Mouse (Mus musculus) midbrain, postnatal 0 days (tissue): ENCODE measurements around the gene Hipk1. TPM values are rescaled to one million over a fixed set of nuclear protein-coding genes. Genes with fewer than 3 reads are reported as not detected.

Experiments used
- ATAC-seq: fragments of 200-750 bp; cut with Nextera tagmentation; 2 replicates; pipeline ENCODE4 v1.8.0; 2017; ENCODE audit warnings: moderate number of reproducible peaks, mild to moderate bottlenecking, moderate TSS enrichment, moderate library complexity; ENCODE audit not compliant: low FRiP score
- DNase-seq: peaks from one replicate; pipeline ENCODE4 v3.0.0-alpha.2; 2015; ENCODE audit warnings: low spot score
- H3K27ac ChIP-seq: fragments of 300-500 bp; sonication (generic); 2 replicates; pipeline ENCODE4 v1.5.1; 2014; ENCODE audit warnings: low read depth, mild to moderate bottlenecking, low read length, mixed read lengths
- H3K27me3 ChIP-seq: fragments of 300-500 bp; sonication (generic); 2 replicates; pipeline ENCODE4 v1.6.1; 2014; ENCODE audit warnings: low read length, control low read depth, mixed read lengths; ENCODE audit not compliant: insufficient read depth
- H3K36me3 ChIP-seq: fragments of 300-500 bp; sonication (generic); 2 replicates; pipeline ENCODE4 v1.6.1; 2014; ENCODE audit warnings: low read length, control low read depth, mixed read lengths; ENCODE audit not compliant: insufficient read depth
- H3K4me1 ChIP-seq: fragments of 300-500 bp; sonication (generic); 2 replicates; pipeline ENCODE4 v1.6.1; 2014; ENCODE audit warnings: mild to moderate bottlenecking, control low read depth, antibody characterized with exemption, low read length, mixed read lengths; ENCODE audit not compliant: insufficient read depth
- H3K4me2 ChIP-seq: fragments of 300-500 bp; sonication (generic); 2 replicates; pipeline ENCODE4 v1.6.1; 2014; ENCODE audit warnings: low read depth, mild to moderate bottlenecking, low read length, mixed read lengths; ENCODE audit not compliant: poor library complexity, severe bottlenecking
- H3K4me3 ChIP-seq: fragments of 300-500 bp; sonication (generic); 2 replicates; pipeline ENCODE4 v1.5.1; 2014; ENCODE audit warnings: low read depth, mild to moderate bottlenecking, low read length, moderate library complexity
- H3K9ac ChIP-seq: fragments of 300-500 bp; sonication (generic); replicated peaks from 2 replicates; pipeline ENCODE4 v1.6.1; 2014; ENCODE audit warnings: mild to moderate bottlenecking, low read length, moderate library complexity, mixed read lengths; ENCODE audit not compliant: poor library complexity, severe bottlenecking
- H3K9me3 ChIP-seq: fragments of 300-500 bp; sonication (generic); 2 replicates; pipeline ENCODE4 v1.6.1; 2016; ENCODE audit warnings: low read length, control low read depth
- CTCF ChIP-seq: IDR thresholded peaks from 2 replicates; pipeline ENCODE4 v1.5.1; 2016; ENCODE audit warnings: antibody characterized with exemption, mild to moderate bottlenecking
- WGBS: fragments of 180-500 bp; shearing (Covaris S2); extraction: QIAGEN DNeasy Blood & Tissue Kit; methylation state at CpG from one replicate; pipeline ENCODE4 v1.1.7; 2014; 5-methylcytosine and 5-hydroxymethylcytosine counted together
- polyA plus RNA-seq: library from polyadenylated mRNA; unstranded; fragments of >200 nt; fragmentation: Nextera tagmentation; extraction: Ambion mirVana; gene quantifications from 2 replicates; pipeline ENCODE4 v1.2.1, GENCODE M21; 2015
- total RNA-seq: library from RNA; depleted of rRNA; stranded (reverse); fragments of >200 nt; gene quantifications from 2 replicates; pipeline ENCODE4 v1.2.3, GENCODE M21; 2014

Gene Hipk1
- total and polyA plus RNA-seq, 2 experiments from 2014 or later = 7.7 to 77.2 TPM

GRCm38 (mm10) chr3:103737778-103738571 is 53.4 kb downstream of the Hipk1 start, which contains the start of gene Olfml3:
TSS of gene Olfml3 (minus strand) at chr3:103738001.
- peak; percentile 94 for TF ChIP-seq CTCF
- peaks cover 14% of the 10 kb centered on the region; the same call in 1 of the 2 replicates for H3K4me1 ChIP-seq
- no peaks in the 10 kb centered on the region for H3K27me3 ChIP-seq
- 0 out of 2 replicates have a peak within 1 kb of the TSS, but pooled peaks have one; percentile 13 for H3K9ac ChIP-seq
- H3K4me3 ChIP-seq = peak within 1 kb of the TSS; percentile 5; the same call in 1 of the 2 replicates
- WGBS = under 1% methylated on average over 18 of the region's 18 CpGs
- no peaks in the 10 kb centered on the region for H3K9me3 ChIP-seq
- peak within 1 kb of the TSS; percentile 41 for H3K4me2 ChIP-seq
- peaks cover 7% of the 10 kb centered on the region for H3K36me3 ChIP-seq
- DNase-seq (peak; percentile 93), ATAC-seq (peak; percentile 58)
- H3K27ac ChIP-seq = peak within 1 kb of the TSS; percentile 59

DNA sequence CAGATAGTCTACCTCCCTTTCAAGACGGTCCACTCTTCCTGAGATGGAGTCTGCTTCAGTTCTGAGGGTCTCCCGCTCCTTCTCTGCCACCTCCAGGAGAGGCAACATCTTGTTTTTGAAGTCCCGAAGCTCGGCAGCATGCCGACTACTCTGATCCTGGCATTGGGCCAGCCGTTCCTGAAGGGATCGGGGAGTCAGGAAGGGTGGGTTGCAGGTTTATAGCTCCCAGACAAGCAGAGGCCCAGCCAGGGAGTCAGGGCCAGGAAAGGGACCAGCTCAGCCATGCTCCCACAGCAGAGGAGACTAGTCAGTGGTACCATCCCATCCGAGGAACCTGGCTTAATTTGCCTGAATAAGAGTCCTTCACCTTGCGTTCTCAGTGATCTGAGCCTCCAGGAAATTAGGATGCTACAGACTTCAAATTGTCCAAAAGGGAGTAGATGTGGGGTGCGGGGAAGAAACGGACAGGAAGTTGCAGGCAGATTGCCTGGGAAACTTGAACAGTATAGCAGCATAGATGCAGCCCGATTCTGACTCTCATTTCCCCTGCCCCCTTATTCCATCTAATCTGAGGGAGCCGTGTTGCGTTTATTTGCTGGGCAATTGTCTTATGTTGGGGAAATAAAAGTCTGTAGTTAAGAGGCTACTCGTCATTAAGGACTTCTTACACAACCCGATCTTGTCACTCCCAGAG is 54.2 kb downstream of the Hipk1 start:
- DNase-seq (no peak), ATAC-seq (no peak)
- H3K9me3 ChIP-seq = no peaks in the 10 kb centered on the region
- peaks cover 5% of the 10 kb centered on the region for H3K36me3 ChIP-seq
- H3K27me3 ChIP-seq = no peaks in the 10 kb centered on the region
- 0 out of 2 replicates have a peak overlapping the region, but pooled peaks have one; percentile 5 for H3K4me3 ChIP-seq
- H3K9ac ChIP-seq = 0 out of 2 replicates have a peak overlapping the region, but pooled peaks have one; percentile 13
- whole genome bisulfite sequencing = 50% methylated on average over 16 of the region's 16 CpGs
- no peak for TF ChIP-seq CTCF
- H3K4me2 ChIP-seq = no peak overlapping the region; the same call in 1 of the 2 replicates
- peak overlapping the region; percentile 59; the same call in 1 of the 2 replicates for H3K27ac ChIP-seq
- H3K4me1 ChIP-seq = peaks cover 16% of the 10 kb centered on the region; the same call in 1 of the 2 replicates

DNA sequence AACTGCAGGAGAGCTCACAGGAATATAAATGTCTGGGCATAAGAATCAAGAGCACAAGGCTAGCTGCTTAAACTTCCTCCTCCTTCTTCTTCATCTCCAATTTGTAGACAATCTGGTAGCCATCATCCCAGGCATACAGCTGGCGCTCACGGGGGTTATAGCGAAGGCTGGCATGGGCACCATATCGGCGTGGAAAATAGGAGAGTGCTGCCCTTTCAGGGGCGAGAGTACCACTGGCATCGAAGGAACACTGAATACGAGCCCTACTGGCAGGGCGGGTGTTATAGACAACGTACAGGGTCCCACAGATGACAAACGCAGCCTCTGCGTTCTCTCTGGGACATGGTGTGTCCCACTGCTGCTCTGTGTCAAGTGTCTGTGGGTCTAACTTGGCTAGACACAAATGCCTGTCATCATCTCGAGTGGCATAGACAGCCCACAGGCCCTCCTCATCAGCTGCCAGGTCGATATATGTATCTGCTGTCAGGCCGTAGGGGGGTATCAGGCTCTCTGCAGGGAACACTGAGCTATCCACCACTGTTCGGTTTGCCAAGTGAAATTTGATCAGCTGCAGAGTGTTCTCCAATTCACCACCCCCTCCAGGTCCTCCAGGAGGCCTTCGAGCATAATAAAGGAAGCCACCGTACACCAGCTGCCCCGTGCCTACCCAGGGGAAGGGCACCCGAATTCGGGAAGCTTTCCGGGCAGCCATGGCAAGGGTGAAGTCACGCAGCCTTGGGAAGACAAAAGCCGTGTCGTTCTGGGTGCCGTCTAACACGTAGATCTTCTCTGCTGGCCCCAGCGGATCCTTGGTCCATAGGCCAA is 55.4 kb downstream of the Hipk1 start:
- Histone ChIP-seq H3K27me3 (no peaks in the 10 kb centered on the region), H3K27ac (no peak overlapping the region), H3K4me2 (no peak overlapping the region), H3K4me1 (peaks cover 16% of the 10 kb centered on the region; the same call in 1 of the 2 replicates), H3K9ac (no peak overlapping the region), H3K4me3 (no peak overlapping the region), H3K9me3 (no peaks in the 10 kb centered on the region), H3K36me3 (no peaks in the 10 kb centered on the region; the same call in 1 of the 2 replicates)
- WGBS = 82% methylated on average over 28 of the region's 28 CpGs
- DNase-seq = no peak
- TF ChIP-seq CTCF = no peak
- no peak for ATAC-seq

- H3K27me3 ChIP-seq = no peaks in the 10 kb centered on the region
- peak; percentile 47 for DNase-seq
- no peak for ATAC-seq
- 20% methylated on average over 11 of the region's 11 CpGs for WGBS
- H3K4me2 ChIP-seq = peak overlapping the region; percentile 40
- H3K9me3 ChIP-seq = no peaks in the 10 kb centered on the region
- H3K9ac ChIP-seq = peak overlapping the region; percentile 48; the same call in 1 of the 2 replicates
- H3K4me3 ChIP-seq = no peak overlapping the region
- no peak for TF ChIP-seq CTCF
- H3K27ac ChIP-seq = no peak overlapping the region
- H3K36me3 ChIP-seq = no peaks in the 10 kb centered on the region; the same call in 1 of the 2 replicates
- peaks cover 16% of the 10 kb centered on the region; the same call in 1 of the 2 replicates for H3K4me1 ChIP-seq
Observed at GRCm38 (mm10) chr3:103734696-103735519, 56.5 kb downstream of the Hipk1 start.
